Mouse (Mus musculus): Measurements from ENCODE around the gene Hmgcs1. TPM values are rescaled to one million over a fixed set of nuclear protein-coding genes. Genes with fewer than 3 reads are reported as not detected.
A peak's percentile ranks its signal among the peaks of the same experiment; 100 is the strongest.

Hmgcs1 gene
- 6.7 and 14.8 TPM in 2 replicates for polyA plus RNA-seq (2011; ENCODE audit: insufficient read depth, insufficient read length, low replicate concordance, missing spikeins)

DNA sequence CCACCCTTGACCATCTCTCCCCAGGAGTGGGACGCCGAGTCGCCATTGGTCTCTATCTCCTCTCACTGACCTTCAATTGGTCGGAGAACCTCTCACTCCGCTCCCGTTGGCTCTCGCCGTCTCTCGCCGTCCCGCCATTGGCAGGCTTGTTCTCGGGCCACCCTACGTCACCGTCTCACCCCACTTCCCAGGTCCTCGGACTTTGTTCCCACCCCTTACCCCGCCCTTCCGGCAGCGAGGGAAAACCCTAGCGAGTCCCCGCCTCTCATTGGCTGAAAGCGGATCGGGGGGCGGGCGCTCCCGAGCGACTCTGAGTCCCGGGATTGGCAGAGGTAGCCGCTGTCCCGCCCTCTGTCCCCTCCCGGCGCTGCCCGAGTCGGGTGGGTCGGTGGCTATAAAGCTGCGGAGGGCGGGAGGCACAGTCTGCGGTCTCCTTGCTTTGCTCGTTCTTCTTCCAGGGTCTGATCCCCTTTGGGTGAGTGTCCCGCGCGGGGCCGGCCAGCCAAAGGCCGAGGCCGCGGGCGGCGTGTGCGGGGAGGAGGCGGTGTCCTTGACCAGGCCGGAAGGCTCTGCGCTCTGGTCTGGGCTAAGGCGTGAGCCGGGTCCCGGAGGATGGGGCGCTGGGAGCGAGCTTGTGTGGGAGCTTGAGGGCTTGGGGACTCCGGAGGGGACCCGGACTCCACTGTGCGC is at the start of gene Hmgcs1:
Hmgcs1 (plus strand) TSS at position 341 of the 690 bp plus-strand sequence.
- H3K4me1 ChIP-seq (ENCODE audit: control insufficient read depth, insufficient read depth, low read length) = no peaks in the 10 kb centered on the region; the same call in 1 of the 2 replicates
- peak within 1 kb of the TSS; percentile 74 for H3K27ac ChIP-seq (ENCODE audit: control insufficient read depth, insufficient read depth, low read depth, low read length, poor library complexity)
- peak within 1 kb of the TSS; percentile 82 for H3K4me3 ChIP-seq (replicated peaks; ENCODE audit: control insufficient read depth, low read depth, low read length)
- no peak; the same call in 1 of the 2 replicates for TF ChIP-seq POLR2A (IDR thresholded peaks at IDR 0.05; ENCODE audit: borderline replicate concordance, control insufficient read depth, low read depth, low read length)
- no peak for TF ChIP-seq CTCF (IDR thresholded peaks at IDR 0.05; ENCODE audit: control insufficient read depth, insufficient read depth, low read length)
- WGBS = under 1% methylated on average over 59 of the region's 59 CpGs

DNA sequence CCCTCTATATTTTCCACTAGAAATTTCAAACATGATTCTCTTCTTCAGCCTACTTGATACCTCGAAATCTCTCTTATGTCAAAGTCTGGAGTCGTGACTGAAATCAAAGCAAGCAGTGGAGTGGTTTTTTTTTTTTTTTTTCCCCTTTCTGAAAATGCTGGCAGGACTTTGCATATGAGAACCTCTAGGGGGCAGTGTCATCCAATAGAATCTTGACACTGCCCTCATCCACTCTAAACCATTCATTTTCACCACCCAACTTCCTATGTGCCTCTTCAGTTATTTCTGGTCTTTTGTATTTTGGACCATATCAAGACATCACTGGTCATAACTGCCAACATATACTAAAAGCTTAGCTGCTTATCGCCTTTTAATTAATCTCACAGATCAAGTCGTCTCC is 49.7 kb upstream of the Hmgcs1 start:
- H3K27ac ChIP-seq (ENCODE audit: control insufficient read depth, insufficient read depth, low read depth, low read length, poor library complexity) = no peak overlapping the region
- 41% methylated on average over 4 of the region's 4 CpGs for WGBS
- no peaks in the 10 kb centered on the region for H3K4me1 ChIP-seq (ENCODE audit: control insufficient read depth, insufficient read depth, low read length)
- 0 out of 2 replicates have a peak, but pooled peaks have one; percentile 9 for TF ChIP-seq CTCF (IDR thresholded peaks at IDR 0.05; ENCODE audit: control insufficient read depth, insufficient read depth, low read length)
- no peak for TF ChIP-seq POLR2A (IDR thresholded peaks at IDR 0.05; ENCODE audit: borderline replicate concordance, control insufficient read depth, low read depth, low read length)
- no peak overlapping the region for H3K4me3 ChIP-seq (replicated peaks; ENCODE audit: control insufficient read depth, low read depth, low read length)

DNA sequence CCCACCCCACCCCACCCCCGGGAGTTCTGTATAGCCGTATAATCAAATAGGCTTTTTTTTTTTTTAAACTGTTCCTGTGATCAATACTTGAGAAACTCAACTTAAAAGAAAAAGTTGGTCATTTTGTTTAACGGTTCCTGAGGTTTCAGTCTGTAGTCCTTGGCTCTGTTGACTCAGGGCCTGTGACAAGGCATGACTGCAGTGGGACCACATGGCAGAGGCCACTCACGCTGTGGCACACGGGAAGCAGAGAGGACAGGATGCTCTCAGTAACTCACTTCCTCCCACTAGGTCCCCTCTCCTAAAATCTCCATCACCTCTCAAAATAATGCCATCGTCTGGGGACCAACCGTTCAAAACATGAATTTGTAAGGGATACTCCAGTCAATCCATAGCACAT is 49.0 kb upstream of the Hmgcs1 start:
- WGBS = 47% methylated on average over 7 of the region's 7 CpGs
- H3K27ac ChIP-seq (ENCODE audit: control insufficient read depth, insufficient read depth, low read depth, low read length, poor library complexity) = no peak overlapping the region
- TF ChIP-seq CTCF (IDR thresholded peaks at IDR 0.05; ENCODE audit: control insufficient read depth, insufficient read depth, low read length) (no peak), POLR2A (IDR thresholded peaks at IDR 0.05; ENCODE audit: borderline replicate concordance, control insufficient read depth, low read depth, low read length) (no peak)
- H3K4me3 ChIP-seq (replicated peaks; ENCODE audit: control insufficient read depth, low read depth, low read length) = no peak overlapping the region
- H3K4me1 ChIP-seq (ENCODE audit: control insufficient read depth, insufficient read depth, low read length) = no peaks in the 10 kb centered on the region

DNA sequence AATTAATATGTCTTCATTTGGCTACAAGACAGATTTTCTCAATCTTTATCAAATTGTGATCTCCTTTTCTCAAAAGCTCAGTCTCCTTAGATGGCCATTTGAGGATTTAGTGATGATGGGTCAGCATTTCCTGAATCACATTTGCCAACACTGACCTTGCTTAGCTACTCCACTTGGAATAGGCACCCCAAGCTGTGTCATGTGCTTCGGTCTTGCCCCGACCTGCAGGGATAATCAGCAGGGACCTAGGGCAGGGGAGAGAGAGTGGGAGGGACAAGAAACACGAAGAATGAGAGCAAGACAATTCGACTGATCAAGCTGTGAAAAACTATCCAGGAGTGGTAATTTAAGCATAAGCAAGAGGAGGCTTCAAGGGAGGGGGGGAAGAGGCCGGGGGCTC is 45.4 kb upstream of the Hmgcs1 start:
- Histone ChIP-seq H3K4me3 (replicated peaks; ENCODE audit: control insufficient read depth, low read depth, low read length) (no peak overlapping the region), H3K27ac (ENCODE audit: control insufficient read depth, insufficient read depth, low read depth, low read length, poor library complexity) (no peak overlapping the region), H3K4me1 (ENCODE audit: control insufficient read depth, insufficient read depth, low read length) (no peaks in the 10 kb centered on the region)
- TF ChIP-seq POLR2A (IDR thresholded peaks at IDR 0.05; ENCODE audit: borderline replicate concordance, control insufficient read depth, low read depth, low read length) (no peak), CTCF (IDR thresholded peaks at IDR 0.05; ENCODE audit: control insufficient read depth, insufficient read depth, low read length) (no peak)
- WGBS = 72% methylated on average over 5 of the region's 5 CpGs

DNA sequence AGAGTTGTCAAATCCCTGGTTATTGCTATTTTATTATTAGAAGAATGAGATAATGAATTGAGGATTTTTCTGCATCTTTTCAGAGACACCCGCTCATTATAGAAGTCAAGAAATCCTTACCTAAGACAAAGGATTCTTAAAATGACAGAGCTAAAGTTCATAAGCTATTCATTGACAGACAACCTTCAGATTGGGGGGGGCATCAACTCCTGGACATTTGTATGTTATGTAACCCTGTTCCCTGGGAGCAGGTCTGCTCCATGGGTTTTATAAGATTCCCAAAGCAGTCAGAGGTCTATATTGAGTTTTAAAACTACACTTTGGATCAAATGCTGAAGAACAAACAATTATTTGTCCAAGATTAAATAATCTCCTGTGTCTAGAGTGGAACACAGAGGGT is 43.7 kb upstream of the Hmgcs1 start:
- H3K4me3 ChIP-seq (replicated peaks; ENCODE audit: control insufficient read depth, low read depth, low read length) = no peak overlapping the region
- 84% methylated on average over 1 of the region's 1 CpGs for WGBS
- no peak for TF ChIP-seq POLR2A (IDR thresholded peaks at IDR 0.05; ENCODE audit: borderline replicate concordance, control insufficient read depth, low read depth, low read length)
- TF ChIP-seq CTCF (IDR thresholded peaks at IDR 0.05; ENCODE audit: control insufficient read depth, insufficient read depth, low read length) = no peak
- H3K27ac ChIP-seq (ENCODE audit: control insufficient read depth, insufficient read depth, low read depth, low read length, poor library complexity) = no peak overlapping the region
- no peaks in the 10 kb centered on the region for H3K4me1 ChIP-seq (ENCODE audit: control insufficient read depth, insufficient read depth, low read length)

DNA sequence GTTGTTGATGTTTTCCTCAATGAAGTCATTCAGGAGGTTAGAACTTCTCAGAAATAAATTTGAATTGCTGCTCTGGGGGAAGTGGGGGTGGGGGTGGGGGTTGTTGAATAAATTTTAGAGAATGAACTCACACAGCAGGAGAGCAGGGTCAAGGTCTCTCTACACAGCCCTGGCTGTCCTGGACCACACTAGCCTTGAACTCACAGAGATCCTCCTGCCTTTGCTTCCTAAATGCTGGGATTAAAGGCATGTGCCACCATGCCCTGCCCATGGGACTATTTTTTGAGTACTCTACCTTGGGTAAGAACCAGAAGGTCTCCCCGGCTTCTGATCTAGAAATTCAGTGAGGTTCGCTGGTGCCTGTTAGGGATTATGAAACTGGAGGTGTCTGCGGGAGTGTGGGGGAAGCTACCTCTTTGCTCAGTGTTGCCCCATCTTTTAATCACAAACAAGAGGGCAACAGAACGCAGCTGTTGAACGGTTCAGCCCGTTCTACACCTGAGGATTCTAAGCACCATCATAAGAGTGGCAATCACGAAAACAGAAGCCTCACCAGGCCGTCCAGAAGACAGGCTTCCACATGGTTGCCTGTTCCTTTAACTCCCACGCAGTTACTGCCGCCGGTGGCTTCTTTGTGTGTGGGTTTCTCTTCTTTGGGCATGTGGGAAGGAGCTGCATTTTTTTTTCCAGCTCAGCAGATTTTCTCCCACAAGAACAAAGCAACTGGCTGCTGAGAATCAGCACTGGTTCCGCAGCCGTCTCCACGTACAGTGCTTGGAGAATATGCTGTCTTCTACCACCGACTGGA is 41.1 kb upstream of the Hmgcs1 start:
- H3K4me3 ChIP-seq (replicated peaks; ENCODE audit: control insufficient read depth, low read depth, low read length) = no peak overlapping the region
- no peak for TF ChIP-seq CTCF (IDR thresholded peaks at IDR 0.05; ENCODE audit: control insufficient read depth, insufficient read depth, low read length)
- no peak for TF ChIP-seq POLR2A (IDR thresholded peaks at IDR 0.05; ENCODE audit: borderline replicate concordance, control insufficient read depth, low read depth, low read length)
- WGBS = 57% methylated on average over 15 of the region's 15 CpGs
- no peaks in the 10 kb centered on the region for H3K4me1 ChIP-seq (ENCODE audit: control insufficient read depth, insufficient read depth, low read length)
- H3K27ac ChIP-seq (ENCODE audit: control insufficient read depth, insufficient read depth, low read depth, low read length, poor library complexity) = no peak overlapping the region

DNA sequence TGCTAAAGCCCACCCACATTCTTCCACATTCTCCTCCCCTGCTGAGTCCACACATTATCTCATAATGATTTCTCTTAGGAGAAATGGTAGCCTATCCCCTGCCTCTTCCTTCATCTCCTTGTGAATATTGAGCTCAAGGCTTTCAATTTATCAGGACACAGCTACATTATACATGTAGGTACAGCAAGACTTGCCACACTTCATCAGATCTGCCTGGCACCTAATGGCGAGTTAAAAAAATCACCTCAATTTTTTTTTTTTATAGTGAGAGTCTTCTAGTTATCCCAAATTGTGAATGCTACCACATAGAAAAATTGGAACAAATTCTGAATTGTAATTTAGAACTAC is 40.5 kb upstream of the Hmgcs1 start:
- H3K27ac ChIP-seq (ENCODE audit: control insufficient read depth, insufficient read depth, low read depth, low read length, poor library complexity) = no peak overlapping the region
- WGBS = 73% methylated on average over 1 of the region's 1 CpGs

DNA sequence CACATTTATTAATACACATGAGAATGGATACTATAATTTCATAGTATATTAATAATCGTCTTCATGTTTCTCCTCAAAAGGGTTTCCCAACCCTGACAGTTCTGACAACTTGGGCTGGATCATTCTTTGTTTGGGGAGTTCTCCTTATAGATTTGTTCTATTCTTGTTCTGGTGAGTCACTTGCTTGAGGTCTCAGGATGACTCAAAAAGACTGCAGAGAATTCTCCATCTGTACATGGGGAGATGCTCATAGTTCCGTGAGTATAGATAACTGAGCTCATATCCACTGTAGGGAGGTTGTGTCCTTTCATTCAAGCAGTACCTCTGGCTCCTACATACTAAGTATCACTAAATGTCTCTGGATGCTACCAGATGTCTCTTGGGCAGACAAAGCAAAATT is 35.4 kb upstream of the Hmgcs1 start:
- whole genome bisulfite sequencing = 88% methylated on average over 2 of the region's 2 CpGs
- Histone ChIP-seq H3K4me1 (ENCODE audit: control insufficient read depth, insufficient read depth, low read length) (no peaks in the 10 kb centered on the region), H3K27ac (ENCODE audit: control insufficient read depth, insufficient read depth, low read depth, low read length, poor library complexity) (no peak overlapping the region), H3K4me3 (replicated peaks; ENCODE audit: control insufficient read depth, low read depth, low read length) (no peak overlapping the region)
- TF ChIP-seq POLR2A (IDR thresholded peaks at IDR 0.05; ENCODE audit: borderline replicate concordance, control insufficient read depth, low read depth, low read length) = no peak
- TF ChIP-seq CTCF (IDR thresholded peaks at IDR 0.05; ENCODE audit: control insufficient read depth, insufficient read depth, low read length) = no peak

More for the DNA sequence above, 40.5 kb upstream of the Hmgcs1 start:
- Histone ChIP-seq H3K4me3 (replicated peaks; ENCODE audit: control insufficient read depth, low read depth, low read length) (no peak overlapping the region), H3K4me1 (ENCODE audit: control insufficient read depth, insufficient read depth, low read length) (no peaks in the 10 kb centered on the region)
- TF ChIP-seq POLR2A (IDR thresholded peaks at IDR 0.05; ENCODE audit: borderline replicate concordance, control insufficient read depth, low read depth, low read length) (no peak), CTCF (IDR thresholded peaks at IDR 0.05; ENCODE audit: control insufficient read depth, insufficient read depth, low read length) (no peak)

Measured in bone marrow, adult 2 months (tissue).